Comparison of ENCODE assay signal across 9 mouse cellular contexts in genomic region chr8:104101415-104101814, GRCm38 (mm10). TPM values are rescaled to one million over a fixed set of nuclear protein-coding genes. Genes with fewer than 3 reads are reported as not detected.
DNase-seq lines count a peak whose midpoint lies in the region; ATAC-seq and TF ChIP-seq lines count a peak whose summit lies in the region.
"Had no signal": no experiment of that assay in that cellular context is flagged by ENCODE, and none has a peak within 500 bp of the region (broad histone marks: within the 10 kb centered on the region; RNA-seq: fewer than 3 reads in every experiment).

Gene Cdh5 (plus strand): TSS chr8:104101625.

- 69% methylated on average over 8 of the region's 8 CpGs for WGBS in neural tube, embryonic 11.5 days
- WGBS in heart, adult 2 months: 33% methylated on average over 8 of the region's 8 CpGs
- 41% methylated on average over 8 of the region's 8 CpGs for WGBS in liver, embryonic 11.5 days
- WGBS in neural tube, embryonic 14.5 days: 55% methylated on average over 8 of the region's 8 CpGs

- no peak within 1 kb of the TSS for H3K27ac ChIP-seq in neural tube, embryonic 11.5 days (ENCODE audit: low read depth, low read length)
- H3K27ac ChIP-seq in heart, adult 2 months: peak within 1 kb of the TSS; percentile 93
- H3K27ac ChIP-seq in liver, embryonic 11.5 days (ENCODE audit: low read depth, low read length): no peak within 1 kb of the TSS
- H3K27ac ChIP-seq in neural tube, embryonic 14.5 days (ENCODE audit: low read depth, low read length): no peak within 1 kb of the TSS

- H3K9me3 ChIP-seq in neural tube, embryonic 11.5 days (ENCODE audit: control insufficient read depth, low read length): no peaks in the 10 kb centered on the region
- H3K9me3 ChIP-seq in liver, embryonic 11.5 days (ENCODE audit: control insufficient read depth, low read length): no peaks in the 10 kb centered on the region
- no peaks in the 10 kb centered on the region for H3K9me3 ChIP-seq in neural tube, embryonic 14.5 days (ENCODE audit: control insufficient read depth, low read length)

- no peaks in the 10 kb centered on the region for H3K27me3 ChIP-seq in neural tube, embryonic 11.5 days (ENCODE audit: control insufficient read depth, insufficient read depth, low read length)
- H3K27me3 ChIP-seq in heart, adult 2 months (ENCODE audit: control insufficient read depth, insufficient read depth, low read length): no peaks in the 10 kb centered on the region
- H3K27me3 ChIP-seq in liver, embryonic 11.5 days (replicated peaks; ENCODE audit: control insufficient read depth, insufficient read depth, low read length): no peaks in the 10 kb centered on the region
- H3K27me3 ChIP-seq in neural tube, embryonic 14.5 days (ENCODE audit: control insufficient read depth, insufficient read depth, low read length): no peaks in the 10 kb centered on the region

- no peaks in the 10 kb centered on the region for H3K36me3 ChIP-seq in neural tube, embryonic 11.5 days (ENCODE audit: control insufficient read depth, insufficient read depth, low read length)
- peaks cover 2% of the 10 kb centered on the region for H3K36me3 ChIP-seq in heart, adult 2 months (ENCODE audit: control insufficient read depth, insufficient read depth, low read length)
- no peaks in the 10 kb centered on the region for H3K36me3 ChIP-seq in liver, embryonic 11.5 days (ENCODE audit: control insufficient read depth, insufficient read depth, low read length)
- H3K36me3 ChIP-seq in neural tube, embryonic 14.5 days (ENCODE audit: control insufficient read depth, insufficient read depth, low read length): no peaks in the 10 kb centered on the region

- TF ChIP-seq POLR2A in heart, adult 2 months (IDR thresholded peaks at IDR 0.05; ENCODE audit: insufficient read depth, low read depth, low read length): peak; percentile 97

- peaks cover 1% of the 10 kb centered on the region; the same call in 1 of the 2 replicates for H3K79me2 ChIP-seq in heart, adult 2 months (replicated peaks; ENCODE audit: control insufficient read depth, insufficient read depth, low read length)

- no peak for TF ChIP-seq CTCF in heart, adult 2 months (IDR thresholded peaks at IDR 0.05)

- intact Hi-C loops in heart, adult 2 months (cut with DNase I): loop anchor here (2.0 to 10.0 kb wide), 3 partner anchors 13 to 463 kb away; partner anchors contain the start of gene Cmtm3

- DNase-seq in neural tube, embryonic 11.5 days (ENCODE audit: low spot score): no peak
- DNase-seq in neural tube, embryonic 10.5 days (ENCODE audit: extremely low spot score, low spot score): no peak
- peak; percentile 76 to 86 for DNase-seq in heart, adult 2 months
- DNase-seq in kidney, adult 11 months: peak; percentile 70
- no peak for DNase-seq in liver, embryonic 11.5 days (ENCODE audit: low spot score)
- no peak for DNase-seq in frontal cortex, postnatal 10 days (ENCODE audit: low spot score in 2 of 2)

- H3K4me3 ChIP-seq in neural tube, embryonic 11.5 days (ENCODE audit: low read depth, low read length): no peak within 1 kb of the TSS; the same call in 1 of the 2 replicates
- H3K4me3 ChIP-seq in heart, adult 2 months: peak within 1 kb of the TSS; percentile 55
- H3K4me3 ChIP-seq in liver, embryonic 11.5 days (ENCODE audit: low read depth, low read length): peak within 1 kb of the TSS; percentile 27; the same call in 1 of the 2 replicates
- H3K4me3 ChIP-seq in neural tube, embryonic 14.5 days (ENCODE audit: low read depth, low read length): peak within 1 kb of the TSS; percentile 10; the same call in 1 of the 2 replicates
- H3K4me3 ChIP-seq: erythroblast, embryonic 14.5 days had no signal

- no peaks in the 10 kb centered on the region for H3K4me1 ChIP-seq in neural tube, embryonic 11.5 days (ENCODE audit: control insufficient read depth, insufficient read depth, low read length)
- H3K4me1 ChIP-seq in heart, adult 2 months (ENCODE audit: control insufficient read depth, insufficient read depth, low read length): peaks cover 18% of the 10 kb centered on the region
- peaks cover 23% of the 10 kb centered on the region for H3K4me1 ChIP-seq in liver, embryonic 11.5 days (replicated peaks; ENCODE audit: control insufficient read depth, insufficient read depth, low read length)
- no peaks in the 10 kb centered on the region for H3K4me1 ChIP-seq in neural tube, embryonic 14.5 days (ENCODE audit: control insufficient read depth, insufficient read depth, low read length)

- no peak for ATAC-seq in neural tube, embryonic 11.5 days (ENCODE audit: insufficient read depth, low FRiP score, low TSS enrichment)
- ATAC-seq in liver, embryonic 11.5 days (replicated peaks; ENCODE audit: low FRiP score): 0 out of 2 replicates have a peak, but pooled peaks have one; percentile 8
- no peak for ATAC-seq in neural tube, embryonic 14.5 days (ENCODE audit: low read depth)
- no peak for ATAC-seq in inflammation-experienced regulatory T-cells, adult 6 months

- no peak within 1 kb of the TSS for H3K4me2 ChIP-seq in neural tube, embryonic 11.5 days (ENCODE audit: low read depth)
- peak within 1 kb of the TSS; percentile 31 for H3K4me2 ChIP-seq in liver, embryonic 11.5 days
- H3K4me2 ChIP-seq in neural tube, embryonic 14.5 days (ENCODE audit: low read depth, low read length): no peak within 1 kb of the TSS

- H3K9ac ChIP-seq in neural tube, embryonic 11.5 days (ENCODE audit: low read length): no peak within 1 kb of the TSS; the same call in 1 of the 2 replicates
- H3K9ac ChIP-seq in heart, adult 2 months (ENCODE audit: low read depth, low read length): peak within 1 kb of the TSS; percentile 76
- peak within 1 kb of the TSS; percentile 43 for H3K9ac ChIP-seq in liver, embryonic 11.5 days (ENCODE audit: low read depth, low read length)
- H3K9ac ChIP-seq in neural tube, embryonic 14.5 days (replicated peaks; ENCODE audit: low read depth, low read length): no peak within 1 kb of the TSS

- TF ChIP-seq EP300 in heart, adult 2 months (IDR thresholded peaks at IDR 0.05; ENCODE audit: insufficient read depth, low read depth, low read length): peak; percentile 91

RNA-seq across cellular contexts. Expression of gene Cdh5, which starts in this region (rescaled TPM):
- 19.5 and 19.8 TPM in 2 replicates for polyA plus RNA-seq in neural tube, embryonic 11.5 days (2014; fragmentation: Nextera tagmentation; extraction: Ambion mirVana)
- total RNA-seq in heart, adult 2 months (2021): 100 to 1,000 TPM; 112 to 115 TPM
- 113 and 128 TPM in 2 replicates for polyA plus RNA-seq in heart, adult 2 months (2012; rRNA removed)
- 17.1 and 19.3 TPM in 2 replicates for polyA plus RNA-seq in liver, embryonic 11.5 days (2014; fragmentation: Nextera tagmentation; extraction: Ambion mirVana)
- 4.2 and 16.8 TPM in 2 replicates for polyA plus RNA-seq in neural tube, embryonic 14.5 days (2014; fragmentation: Nextera tagmentation; extraction: Ambion mirVana)
- under 1 TPM in 1 of 3 experiments, not detected in 2; 0.49 TPM for polyA plus RNA-seq in inflammation-experienced regulatory T-cells, adult 6 months (2017; shearing (Covaris generic))

Comparison
In these comparisons a context has a peak if more than half of its experiments do, and no peak if none do; other contexts are left out.
1. DNase-seq: peak in heart, adult 2 months (2 of 2) and kidney, adult 11 months (single experiment); none in neural tube, embryonic 11.5 days (single experiment), neural tube, embryonic 10.5 days (single experiment), liver, embryonic 11.5 days (single experiment) and frontal cortex, postnatal 10 days (0 of 2).
2. H3K9ac ChIP-seq: peak in heart, adult 2 months (single experiment) and liver, embryonic 11.5 days (single experiment); none in neural tube, embryonic 11.5 days (single experiment) and neural tube, embryonic 14.5 days (single experiment).